Mouse (Mus musculus) cerebellum, postnatal 10 days (tissue): ENCODE data around the gene Zmym4.
"Not testable (repeated sequence)": the region's sequence is repeated elsewhere in the genome, so short reads cannot be mapped to it uniquely, and the experiment has no call there.

Experiments used
- DNase-seq, 2 experiments: peaks; one replicate each; pipeline ENCODE4 v3.0.0; 2021; ENCODE audit warnings: mixed read lengths in 2 of 2

The Zmym4 gene

DNA sequence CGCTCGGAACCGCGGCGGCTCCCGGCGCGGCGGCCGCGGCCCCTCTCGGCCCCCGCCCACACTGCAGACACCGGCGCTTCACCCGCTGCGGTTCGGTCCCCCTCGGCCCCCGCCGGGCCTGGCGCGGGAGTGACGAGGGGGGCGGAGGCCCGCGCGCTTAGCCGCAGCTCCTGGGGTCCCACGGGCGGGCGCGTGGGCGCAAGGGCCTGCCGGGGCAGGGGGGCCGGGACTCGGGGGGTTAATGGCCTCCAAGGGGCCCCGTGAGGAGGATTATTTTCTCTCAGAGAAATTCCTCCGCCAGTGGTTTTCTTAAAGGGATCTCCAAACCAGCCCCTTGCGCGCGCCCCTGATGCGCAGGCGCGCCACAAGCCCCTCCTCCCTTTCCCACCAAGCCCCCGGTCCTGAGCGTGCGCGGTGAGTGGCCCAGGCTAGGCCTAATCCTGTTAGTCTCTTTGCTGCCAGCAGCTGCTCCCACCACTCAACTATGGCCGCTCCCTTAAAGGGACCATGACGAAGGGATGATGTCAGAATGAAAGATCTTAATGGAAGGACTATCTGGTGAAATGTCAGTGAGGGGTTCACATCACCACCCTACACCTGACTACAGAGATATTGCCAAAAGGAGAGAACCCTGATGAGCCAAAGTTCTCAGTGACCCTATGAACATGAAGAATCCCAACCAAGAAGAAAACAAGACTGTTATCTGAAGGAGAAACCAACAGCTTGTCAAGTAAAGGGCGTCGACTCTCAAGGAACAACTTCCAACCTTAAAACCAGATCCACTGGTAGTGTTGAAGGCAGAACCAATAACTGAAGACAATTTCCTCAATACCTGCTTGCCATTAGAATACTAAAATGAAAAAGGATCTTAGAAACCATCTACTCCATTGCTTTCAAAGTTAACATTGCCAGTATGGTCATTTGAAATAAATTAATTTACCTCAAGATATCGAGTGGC, at the start of gene Zmym4:
Gene Zmym4 (minus strand): TSS at position 272 of the 958 bp plus-strand sequence.
- DNase-seq, result peak; percentile 96 to 98

DNA sequence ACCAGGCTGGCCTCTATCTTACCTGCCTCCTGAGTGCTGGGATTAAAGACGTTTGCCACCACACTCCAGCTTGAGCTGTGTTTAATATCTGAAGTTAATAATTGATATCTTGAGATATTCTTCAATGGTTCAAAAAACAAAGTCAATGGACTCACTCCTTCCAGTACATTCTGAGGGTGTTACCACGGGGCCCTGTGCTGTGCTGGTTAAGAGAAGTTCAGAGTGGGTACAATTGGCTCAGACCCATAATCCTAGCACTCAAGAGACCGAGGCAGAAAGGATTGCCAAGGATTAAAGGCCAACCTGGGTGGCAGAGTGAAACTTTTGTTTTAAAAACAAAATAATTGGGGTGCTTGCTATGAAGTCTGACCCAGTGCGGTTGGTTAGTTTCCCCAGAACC, 48.4 kb upstream of the Zmym4 start:
- DNase-seq, result no peak

DNA sequence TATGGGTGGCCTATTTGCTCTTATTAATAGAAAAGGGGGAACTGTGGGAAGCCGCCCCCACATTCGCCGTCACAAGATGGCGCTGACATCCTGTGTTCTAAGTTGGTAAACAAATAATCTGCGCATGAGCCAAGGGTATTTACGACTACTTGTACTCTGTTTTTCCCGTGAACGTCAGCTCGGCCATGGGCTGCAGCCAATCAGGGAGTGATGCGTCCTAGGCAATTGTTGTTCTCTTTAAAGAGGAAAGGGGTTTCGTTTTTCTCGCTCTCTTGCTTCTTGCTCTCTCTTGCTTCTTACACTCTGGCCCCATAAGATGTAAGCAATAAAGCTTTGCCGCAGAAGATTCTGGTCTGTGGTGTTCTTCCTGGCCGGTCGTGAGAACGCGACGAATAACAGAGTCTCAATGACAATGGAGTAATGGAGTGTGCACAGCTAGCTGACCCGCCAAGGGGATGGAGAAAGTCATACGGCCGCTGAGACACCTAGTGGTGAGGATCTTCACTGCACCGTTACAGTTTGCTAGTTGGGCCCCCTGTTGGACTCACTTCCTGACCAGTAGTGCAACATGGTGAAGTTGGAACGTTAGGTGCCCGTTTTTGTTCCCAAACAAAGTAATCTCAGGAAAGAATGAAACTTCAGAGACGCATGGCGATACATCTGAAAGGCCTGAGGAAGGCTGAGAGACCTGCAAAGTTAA, 47.5 kb upstream of the Zmym4 start:
- peak; percentile 92 to 94 for DNase-seq

DNA sequence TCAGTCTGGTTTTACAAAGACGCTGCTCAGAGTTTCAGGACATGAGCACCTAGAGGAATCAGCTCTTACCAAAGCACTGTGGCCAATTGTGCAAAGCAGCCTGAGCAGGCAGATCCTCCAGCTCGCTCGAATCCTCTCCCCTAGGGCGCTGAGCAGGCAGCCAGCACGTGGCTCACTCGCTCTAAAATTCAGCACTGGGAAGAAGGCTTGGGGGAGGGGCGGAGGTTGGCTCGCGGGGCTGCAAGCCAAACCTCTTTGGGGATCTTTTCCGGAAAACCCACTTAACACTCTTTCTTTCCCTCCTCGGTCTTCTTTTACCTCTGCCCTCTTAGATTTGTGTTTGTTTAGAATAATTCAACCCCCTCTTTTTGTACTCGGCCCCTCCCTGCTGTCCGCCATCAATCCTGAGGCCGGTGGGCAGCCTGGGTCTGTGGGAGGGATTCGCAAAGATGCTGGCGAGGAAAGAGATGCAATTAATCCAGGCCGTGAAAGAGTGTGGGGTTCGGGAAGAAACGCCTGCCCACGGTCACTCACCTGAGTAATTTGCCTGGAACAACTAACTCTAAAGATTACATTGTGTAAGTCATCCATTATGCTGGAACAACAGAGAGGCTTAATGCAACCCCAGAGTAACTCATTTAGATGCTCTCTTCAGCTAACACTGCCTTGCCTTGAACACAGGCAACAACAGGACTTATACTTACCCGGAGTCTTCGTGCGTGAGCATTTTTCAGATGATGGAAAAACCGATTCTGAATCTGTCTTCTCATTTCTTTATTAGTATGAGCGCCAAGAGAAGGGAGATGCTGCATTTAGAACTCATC, 37.4 kb upstream of the Zmym4 start:
- peak; percentile 91 to 93 for DNase-seq

DNA sequence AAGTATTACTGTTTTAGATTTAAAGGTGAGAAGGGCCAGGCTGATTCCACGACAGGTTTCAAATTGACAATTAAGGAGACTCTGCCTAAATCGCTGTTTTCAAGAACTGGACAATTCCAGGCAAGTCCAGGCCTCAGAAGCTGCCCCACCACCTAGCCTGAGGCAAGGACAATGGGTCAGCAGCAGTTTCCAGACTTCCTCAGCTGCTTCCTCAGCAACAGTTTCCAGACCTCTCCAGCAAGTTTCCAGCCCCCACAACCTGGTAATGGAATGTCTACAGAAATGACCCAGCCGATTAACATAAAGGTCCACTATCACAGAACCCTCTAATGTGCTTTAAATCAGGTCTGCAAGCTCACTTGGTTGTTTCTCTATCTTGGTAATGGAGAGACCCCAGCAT, 36.4 kb upstream of the Zmym4 start:
- no peak for DNase-seq

DNA sequence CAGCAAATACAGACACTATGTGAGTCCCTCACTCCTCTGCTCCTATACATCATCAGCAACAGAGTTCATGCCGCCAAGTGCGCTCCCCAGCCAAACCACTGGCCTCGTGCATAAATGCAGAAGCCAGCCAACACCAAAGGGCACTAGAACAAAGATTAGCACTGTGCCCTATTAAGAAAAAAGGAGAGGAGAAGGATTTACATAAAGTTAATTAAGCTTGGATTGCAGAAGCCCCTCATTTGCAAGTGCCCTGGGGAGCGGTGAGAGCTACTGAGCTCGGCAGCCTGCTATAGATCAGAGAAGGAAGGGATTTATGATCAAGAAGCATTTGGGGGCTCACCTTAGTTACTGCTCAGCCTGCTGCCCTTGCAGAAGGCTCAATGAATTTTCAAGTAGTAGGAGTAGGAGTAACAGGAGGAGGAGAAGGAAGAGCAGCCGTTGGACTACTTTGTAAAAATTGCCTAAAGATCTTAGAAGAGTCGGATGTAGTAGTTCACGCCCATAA, 32.7 kb upstream of the Zmym4 start:
- no peak for DNase-seq

DNA sequence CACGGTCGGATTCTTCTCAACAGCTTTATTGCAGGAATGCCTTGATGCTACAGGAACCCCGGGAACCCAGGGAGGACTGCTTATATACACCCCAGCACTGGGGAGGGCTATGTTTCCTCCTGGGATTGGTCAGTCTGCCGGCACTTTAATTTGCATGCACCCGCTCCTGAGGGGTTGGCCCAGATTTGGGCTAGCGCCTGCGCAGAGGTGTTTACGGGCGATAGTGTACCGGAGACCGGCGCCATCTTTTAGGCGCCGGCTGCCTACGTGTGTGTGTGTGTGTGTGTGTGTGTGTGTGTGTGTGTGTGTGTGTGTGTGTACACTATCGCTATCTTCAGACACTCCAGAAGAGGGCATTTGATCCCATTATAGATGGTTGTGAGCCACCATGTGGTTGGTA, 31.4 kb upstream of the Zmym4 start:
- DNase-seq, result not testable (repeated sequence)

DNA sequence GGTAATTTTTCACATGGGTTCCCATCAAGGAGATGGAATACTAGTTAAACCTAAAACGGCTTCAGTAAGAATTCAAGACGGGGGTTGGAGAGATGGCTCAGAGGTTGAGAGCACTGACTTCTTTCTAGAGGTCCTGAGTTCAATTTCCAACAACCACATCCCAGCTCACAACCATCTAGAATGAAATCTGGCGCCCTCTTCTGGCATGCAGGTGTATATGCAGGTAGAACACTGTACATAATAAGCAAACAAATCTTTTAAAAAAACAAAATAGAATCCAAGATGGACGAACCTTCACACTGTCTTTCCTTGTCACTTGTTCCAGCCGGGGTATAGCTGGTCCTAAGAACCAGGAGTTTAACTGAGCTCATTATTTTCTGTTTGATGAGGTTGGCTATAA, 24.4 kb upstream of the Zmym4 start:
- peak in 1 of 2 experiments; percentile 32 for DNase-seq

DNA sequence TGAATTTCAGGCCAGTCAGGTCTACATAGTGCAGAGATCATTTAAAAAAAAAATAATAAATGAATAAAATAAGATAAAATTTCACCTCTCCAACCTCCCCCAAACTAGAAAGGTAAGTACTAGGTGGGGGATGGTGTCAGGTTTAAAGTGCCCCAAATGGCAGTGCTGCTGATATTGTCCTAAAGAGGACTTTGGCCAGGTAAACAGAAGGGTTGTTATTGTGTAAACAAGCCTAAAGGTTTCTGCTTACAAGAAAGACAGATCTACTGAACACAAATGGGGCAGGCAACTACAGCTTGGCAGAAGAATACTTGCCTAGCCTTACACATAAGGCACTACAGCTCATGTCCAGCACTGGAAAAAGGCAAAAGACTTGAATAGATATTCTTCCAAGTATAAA, 22.6 kb upstream of the Zmym4 start:
- DNase-seq, result no peak

DNA sequence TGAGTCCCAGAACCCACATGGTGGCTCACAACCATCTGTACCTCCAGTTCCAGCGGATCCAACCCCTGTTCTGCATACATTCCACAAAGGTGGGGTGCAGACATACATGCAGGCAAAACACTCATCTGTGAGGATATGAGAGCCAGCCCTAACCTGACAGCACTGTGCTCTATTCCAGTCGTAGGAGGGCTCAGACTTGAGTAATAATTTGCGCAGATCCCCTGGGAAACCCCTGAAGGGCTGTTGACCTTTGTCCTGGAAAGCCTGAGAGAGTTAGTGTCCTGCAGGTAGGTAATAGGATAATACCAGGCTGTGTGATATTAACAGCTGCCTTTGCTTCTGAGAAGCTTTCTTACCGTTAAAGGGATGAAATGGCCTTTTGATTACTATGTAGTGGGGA, 20.6 kb upstream of the Zmym4 start:
- no peak for DNase-seq

DNA sequence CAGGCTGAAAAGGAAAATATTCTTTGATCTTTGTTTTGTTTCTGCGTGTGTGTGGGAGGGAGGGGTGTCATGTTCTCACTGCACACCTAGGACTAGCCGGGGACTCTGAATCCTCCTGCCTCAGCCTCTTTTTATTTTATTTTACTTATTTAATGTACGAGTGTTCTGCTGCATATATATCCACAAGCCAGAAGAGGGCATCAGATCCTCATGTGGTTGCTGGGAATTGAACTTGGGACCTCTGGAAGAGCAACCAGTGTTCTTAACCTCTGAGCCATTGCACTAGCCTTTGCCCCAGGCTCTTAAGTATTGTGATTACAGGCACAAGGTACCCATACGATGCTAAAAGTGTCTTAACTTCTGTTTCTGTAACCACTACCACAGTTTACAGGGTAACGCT, 18.8 kb upstream of the Zmym4 start:
- no peak for DNase-seq

DNA sequence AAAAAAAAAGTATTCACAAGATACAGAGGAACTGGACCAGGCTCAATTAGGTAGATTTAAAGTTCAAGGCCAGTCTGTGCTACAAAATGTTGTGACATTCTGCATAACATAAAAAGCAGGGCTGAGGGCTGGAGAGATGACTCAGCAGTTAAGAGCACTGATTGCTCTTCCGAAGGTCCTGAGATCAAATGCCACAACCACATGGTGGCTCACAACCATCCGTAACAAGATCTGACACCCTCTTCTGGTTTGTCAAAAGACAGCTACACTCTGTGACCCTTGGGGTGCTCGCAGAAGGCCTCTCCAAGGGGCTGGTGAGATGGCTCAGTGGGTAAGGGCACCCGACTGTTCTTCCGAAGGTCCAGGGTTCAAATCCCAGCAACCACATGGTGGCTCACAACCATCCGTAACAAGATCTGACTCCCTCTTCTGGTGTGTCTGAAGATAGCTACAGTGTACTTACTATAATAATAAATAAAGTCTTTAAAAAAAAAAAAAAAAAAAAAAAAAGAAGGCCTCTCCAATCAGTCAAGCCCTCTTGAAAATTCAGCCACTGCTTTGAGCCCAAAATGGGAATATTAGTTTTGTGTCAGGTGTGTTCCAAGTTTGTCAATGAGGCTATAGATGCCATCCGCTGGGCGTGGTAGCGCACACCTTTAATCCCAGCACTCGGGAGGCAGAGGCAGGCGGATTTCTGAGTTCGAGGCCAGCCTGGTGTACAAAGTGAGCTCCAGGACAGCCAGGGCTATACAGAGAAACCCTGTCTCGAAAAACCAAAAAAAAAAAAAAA, 16.0 kb upstream of the Zmym4 start:
- not testable (repeated sequence) for DNase-seq

DNA sequence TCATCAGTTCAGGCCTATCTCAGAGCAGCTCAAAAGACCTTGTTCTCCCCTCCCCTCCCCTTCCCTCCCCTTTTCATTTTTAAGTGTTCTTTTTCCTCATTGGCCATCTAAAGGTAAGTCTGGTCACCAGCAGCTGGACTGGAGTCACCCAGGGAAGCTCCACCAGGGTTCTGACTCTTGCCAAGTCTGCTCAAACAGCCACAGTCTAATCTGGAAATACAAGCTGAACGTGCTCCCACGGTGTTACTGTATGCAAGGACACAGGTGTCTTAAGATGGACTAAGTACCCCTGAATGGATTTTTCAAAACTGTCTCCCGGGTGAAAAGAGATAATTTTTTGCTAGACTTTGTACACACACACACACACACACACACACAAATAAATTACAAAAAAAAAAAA, 15.4 kb upstream of the Zmym4 start:
- DNase-seq, result no peak

DNA sequence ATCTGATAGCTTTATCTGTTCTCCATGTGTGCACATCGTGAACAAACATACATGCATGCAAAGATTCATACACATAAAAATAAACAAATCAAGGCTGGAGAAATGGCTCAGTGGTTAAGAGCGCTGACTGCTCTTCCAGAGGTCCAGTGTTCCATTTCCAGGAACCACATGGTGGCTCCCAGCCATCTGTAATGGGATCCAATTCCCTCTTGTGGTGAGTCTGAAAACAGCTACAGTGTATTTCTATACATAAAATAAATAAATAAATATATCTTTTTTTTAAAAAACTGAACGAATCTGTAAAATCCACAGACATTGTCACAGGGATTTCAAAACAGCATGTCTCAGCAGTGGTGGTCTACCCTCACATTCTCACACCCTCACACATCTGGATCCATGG, 10.8 kb upstream of the Zmym4 start:
- no peak for DNase-seq

DNA sequence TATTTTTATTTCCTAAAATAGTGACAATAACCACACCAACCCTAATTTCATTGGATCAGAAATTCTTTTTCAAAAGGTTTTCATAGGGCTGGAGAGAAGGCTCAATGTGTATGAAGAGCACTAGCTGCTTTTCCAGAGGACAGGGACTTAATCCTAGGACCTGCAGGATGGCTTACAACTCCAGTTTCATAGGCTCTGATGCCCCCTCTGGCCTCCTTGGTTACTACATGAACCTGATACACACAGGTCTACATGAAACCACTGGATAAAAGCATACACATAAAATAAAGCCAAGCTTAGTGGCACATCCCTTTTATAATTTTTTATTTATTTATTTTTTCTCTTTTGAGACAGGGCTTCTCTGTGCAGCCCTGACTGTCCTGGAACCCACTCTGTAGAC, 9.5 kb upstream of the Zmym4 start:
- peak; percentile 67 to 74 for DNase-seq

DNA sequence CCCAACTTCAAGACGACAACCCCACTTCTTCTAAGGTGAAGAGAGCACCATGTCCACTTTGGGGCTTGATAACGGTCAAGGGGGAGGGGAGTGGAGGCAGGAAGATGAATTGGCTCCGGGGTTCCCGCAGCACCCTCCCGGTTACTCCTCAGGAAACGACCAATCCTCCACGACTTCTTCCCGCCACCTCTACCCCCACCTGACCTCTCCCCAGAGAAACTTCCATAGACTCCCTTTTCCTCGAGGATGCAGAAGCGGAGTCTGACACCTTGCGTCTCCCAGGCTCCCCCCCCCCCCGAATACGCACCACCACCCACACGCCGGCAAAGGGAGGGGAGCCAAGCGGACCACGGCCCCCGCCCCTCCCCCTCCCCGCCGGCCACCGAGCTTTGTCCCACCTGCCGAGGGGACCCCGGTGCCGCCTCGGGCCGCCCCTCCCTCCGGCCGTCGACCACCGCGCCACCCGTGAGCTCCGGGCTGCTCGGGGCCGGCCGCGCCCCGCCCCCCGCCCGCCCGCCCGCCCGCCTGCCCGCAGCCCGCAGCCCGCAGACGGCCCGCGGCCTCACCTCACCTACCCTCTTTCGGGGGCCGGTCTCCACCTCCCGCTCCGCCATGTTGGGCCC, 583 bp downstream of the Zmym4 start:
- DNase-seq, result peak; percentile 52 to 56

DNA sequence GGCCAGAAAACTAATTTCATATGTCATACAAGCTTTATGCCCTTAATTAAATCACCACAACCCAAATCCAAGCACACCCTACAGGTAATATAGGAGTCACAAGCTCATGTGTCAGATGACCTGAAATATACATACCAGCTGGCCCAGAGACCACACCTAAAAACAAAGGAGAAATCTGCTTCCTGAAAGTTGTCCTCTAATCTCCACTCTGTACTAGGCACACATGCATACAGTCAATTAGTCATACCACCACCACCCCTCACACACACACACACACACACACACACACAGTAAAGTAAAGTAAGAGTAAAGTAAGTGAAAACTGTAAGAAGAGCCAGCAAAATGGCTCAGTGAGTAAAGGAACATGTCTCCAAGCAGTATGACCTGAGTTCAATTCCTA, 9.3 kb downstream of the Zmym4 start:
- DNase-seq, result no peak

DNA sequence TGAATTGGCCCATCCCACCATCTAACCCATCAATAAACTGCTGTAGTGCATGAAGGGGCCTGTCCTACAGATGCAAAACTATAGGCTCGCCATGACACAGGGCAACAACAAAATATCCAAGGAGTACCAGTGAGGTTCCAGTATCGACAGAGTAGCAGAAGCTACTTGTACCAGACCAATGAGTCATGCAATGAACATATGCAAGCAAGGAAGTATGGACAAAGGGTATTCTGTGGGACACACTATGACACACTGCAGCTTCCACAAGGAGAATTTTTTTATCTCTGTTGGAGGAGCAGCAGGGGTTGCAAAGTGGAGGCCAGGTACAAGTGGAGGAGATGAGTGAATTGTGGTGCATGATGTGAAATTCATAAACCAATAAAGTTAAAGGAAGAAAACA, 9.7 kb downstream of the Zmym4 start:
- DNase-seq, result no peak

DNA sequence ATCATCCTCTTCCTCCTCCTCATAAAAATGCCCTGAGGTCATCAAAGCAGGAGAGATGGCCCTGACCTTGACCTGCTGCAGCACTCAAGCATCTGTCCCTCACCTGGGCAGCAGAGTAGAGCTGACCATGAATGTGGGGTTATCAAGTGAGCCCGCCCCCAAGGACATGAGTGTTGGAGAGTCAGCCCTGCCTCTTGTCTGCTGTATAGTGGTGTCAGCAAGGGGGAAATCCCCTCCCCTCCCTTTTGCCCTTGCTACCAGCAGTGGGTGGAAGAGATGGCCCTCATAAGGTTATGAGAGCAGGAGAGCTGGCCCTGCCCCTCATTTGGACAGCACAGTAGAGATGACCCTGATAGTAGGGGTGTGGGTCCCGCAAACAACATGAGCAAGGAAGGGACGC, 10.5 kb downstream of the Zmym4 start:
- DNase-seq, result no peak

DNA sequence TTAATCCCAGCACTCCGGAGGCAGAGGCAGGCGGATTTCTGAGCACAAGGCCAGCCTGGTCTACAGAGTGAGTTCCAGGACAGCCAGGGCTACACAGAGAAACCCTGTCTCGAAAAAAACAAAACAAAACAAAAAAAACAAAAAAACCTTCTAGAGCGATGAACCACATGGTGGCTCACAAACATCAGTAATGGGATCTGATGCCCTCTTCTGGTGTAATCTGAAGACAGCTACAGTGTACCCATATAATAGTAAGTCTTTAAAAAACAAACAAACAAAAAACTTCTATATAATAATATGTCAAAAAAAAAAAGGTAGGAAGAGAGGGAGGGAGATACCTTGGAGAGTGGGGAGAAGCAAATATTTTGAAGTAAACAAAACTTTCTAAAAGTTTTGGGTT, 17.1 kb downstream of the Zmym4 start:
- peak in 1 of 2 experiments; percentile 11 for DNase-seq

DNA sequence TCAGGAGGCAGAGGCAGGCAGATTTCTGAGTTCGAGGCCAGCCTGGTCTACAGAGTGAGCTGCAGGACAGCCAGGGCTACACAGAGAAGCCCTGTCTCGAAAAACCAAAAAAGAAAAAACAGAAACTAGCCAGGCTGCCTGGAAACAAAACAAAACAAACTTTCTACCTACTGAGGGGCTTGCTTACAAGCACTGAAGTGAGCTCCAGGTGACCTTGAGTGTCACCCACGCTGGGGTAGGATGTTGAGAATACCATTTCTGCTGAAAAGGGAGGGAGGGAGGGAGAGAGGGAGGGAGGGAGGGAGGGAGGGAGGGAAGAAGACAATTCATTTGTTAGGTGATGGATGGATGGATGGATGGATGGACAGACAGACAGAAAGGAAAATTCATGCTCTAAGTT, 24.5 kb downstream of the Zmym4 start:
- no peak for DNase-seq

DNA sequence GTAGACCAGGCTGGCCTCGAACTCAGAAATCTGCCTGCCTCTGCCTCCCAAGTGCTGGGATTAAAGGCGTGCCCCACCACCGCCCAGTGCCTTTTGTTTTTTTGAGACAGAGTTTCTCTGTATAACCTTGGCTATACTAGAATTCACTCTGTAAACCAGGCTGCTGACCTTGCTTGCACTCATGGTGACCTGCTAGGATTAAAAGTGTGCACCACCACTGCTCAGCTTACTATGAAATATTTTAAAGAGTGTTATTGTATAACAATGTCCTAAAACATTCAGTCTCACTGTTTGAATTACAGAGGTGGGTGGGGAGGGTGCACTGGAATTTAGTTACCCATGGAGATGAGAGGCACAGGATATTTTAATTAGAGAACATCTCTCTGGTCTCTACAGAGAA, 25.1 kb downstream of the Zmym4 start:
- no peak for DNase-seq
